Mouse (Mus musculus) frontal cortex, adult 2 months (tissue): ENCODE data around the gene Tnf. TPM values are rescaled to one million over a fixed set of nuclear protein-coding genes. Genes with fewer than 3 reads are reported as not detected.
"Not testable (repeated sequence)": the region's sequence is repeated elsewhere in the genome, so short reads cannot be mapped to it uniquely, and the experiment has no call there.

Source experiments
- DNase-seq, 2 experiments: peaks; one replicate each; pipeline ENCODE4 v3.0.0; 2022; ENCODE audit warnings: low spot score in 1 of 2; ENCODE audit errors: extremely low spot score in 1 of 2
- polyA plus RNA-seq: library from polyadenylated mRNA; depleted of rRNA; stranded (reverse); fragments of >200 nt; gene quantifications from 2 replicates; pipeline ENCODE4 v1.2.3, GENCODE M21; 2012

Tnf gene
- polyA plus RNA-seq, 1 experiment: 0.14 TPM

DNA sequence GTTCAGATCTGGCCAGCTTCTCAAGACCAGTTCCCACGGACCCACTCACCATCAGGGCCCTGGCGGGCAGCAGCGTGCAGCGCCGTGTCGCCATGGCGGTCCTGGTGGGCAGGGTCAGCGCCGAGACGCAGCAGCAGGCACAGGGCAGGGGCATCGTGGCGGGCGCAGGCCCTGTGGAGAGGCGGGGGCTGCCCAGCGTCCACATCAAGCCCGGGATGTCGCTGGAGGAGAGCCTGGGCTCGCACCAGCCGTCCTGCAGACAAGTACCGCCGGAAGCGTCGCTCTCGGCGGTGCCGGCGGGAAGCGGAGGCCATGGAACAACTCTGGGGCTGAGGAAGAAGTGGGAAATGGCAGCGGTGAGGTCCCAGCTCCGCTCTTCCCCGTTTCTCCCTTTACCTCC is 33.1 kb upstream of the Tnf start:
- DNase-seq: no peak

DNA sequence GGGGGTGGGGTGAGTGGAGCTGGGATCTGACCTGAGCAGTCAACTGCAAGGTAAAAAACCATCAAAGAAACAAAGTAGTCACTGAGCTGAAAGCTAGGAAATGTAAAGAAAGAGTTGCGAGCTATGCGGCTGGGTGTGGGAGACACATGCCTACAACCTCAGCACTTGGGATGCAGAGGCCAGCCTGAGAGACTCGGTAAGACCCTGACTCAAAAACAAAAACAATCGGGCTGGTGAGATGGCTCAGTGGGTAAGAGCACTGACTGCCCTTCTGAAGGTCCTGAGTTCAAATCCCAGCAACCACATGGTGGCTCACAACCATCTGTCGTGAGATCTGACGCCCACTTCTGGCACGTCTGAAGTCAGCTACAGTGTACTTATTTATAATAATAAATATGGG is 32.3 kb upstream of the Tnf start:
- not testable (repeated sequence) for DNase-seq

DNA sequence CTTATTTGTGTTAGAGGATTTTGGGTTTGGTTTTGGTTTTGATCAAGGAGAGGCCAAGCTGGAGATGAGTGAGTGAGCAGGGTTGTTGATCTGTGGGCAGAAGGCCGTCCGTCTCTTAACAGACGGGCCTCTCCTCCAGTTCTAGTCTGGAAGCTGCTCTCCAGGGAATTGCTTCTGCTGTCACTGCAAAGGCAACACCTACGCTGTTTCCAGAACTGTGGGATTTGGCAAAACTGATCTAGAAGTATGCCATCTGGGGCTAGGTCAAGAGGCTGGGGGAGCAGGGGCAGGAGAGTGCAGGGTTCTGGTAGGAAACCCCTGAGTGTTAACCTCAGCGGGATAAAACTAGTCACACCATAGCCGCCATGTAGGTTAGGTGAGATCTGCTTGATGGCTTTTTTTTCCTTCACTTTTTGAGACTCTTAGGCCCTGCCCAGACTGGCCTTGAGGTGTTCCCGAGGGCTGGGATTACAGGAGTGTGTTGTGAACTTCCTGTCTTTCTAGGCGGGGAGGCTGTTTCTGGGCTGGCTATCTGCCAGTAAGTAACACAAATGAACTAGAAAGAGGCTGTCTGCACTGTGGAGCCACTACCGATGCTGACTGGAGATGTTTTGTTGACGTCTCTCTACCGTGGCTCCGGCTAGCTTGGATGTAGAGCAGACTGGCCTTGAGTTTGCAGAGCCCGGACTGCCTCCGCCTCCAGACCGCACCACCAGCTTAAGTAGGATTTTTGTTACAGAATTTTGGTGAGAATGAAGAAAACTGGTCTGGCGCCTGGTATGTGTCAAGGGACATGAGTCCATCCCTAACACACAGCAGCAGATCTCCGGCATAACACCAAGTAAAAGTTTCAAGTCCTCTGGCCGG is 31.5 kb upstream of the Tnf start, which contains the start of gene Atp6v1g2:
Gene Atp6v1g2, plus strand, starts transcription at position 547 of the 867 bp plus-strand sequence.
- DNase-seq: no peak

DNA sequence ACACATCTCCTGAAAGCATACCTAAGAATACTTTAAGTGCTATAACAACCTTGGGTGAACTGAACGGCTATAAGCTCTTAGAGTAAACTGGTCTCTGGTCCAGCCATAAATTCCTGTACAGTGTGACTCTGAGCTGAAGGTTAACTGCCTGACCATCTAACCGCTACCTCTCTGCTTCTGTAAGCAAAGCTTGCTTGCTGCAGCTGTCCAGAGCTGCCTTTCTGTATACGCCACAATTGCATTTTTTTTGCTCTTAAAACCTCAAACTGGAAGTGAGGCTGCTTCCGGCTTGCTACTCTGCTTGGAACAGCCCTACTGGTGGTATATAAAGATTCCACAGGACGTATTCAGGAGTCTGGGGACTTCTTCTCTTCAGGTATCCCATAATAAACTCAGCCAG is 30.9 kb upstream of the Tnf start:
- no peak for DNase-seq

DNA sequence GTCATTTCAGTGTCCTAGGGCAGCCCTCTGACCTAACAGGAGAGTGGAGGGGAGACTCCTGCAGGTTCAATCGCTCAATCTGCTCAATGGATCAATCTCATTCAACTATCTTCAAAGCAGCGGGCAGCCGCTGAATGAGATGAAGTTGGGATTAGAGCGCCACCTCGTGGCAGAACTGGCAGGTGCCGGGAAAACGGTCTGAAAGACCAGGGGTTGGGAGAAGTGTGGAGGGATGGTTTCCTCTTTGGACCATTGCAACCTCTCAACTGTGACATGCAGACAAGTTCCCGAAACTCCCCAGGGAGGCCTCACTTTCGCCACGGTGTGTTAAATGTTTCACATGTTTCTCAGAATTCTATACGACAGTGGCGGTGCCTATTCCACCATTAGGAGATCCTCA is 30.2 kb upstream of the Tnf start:
- peak in 1 of 2 experiments; percentile 92 for DNase-seq

DNA sequence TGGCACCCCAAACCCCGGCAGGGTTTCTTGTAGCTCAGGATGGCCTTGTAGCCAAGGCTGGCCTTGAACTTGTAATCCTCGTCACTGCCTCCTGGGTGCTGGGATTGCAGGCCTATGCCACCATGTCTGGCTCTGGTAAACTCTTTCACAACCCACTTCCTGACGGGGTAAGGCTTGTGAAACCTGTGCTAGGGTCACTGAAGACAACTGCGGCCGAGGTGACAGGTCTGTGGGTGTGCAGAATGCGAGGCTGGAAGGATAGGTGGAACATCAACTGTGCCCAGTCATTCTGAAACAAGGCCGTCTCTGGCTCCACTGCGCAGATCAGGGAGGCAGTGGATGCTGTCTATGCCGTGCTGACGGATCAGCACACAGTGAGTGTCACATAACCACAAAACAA is 29.2 kb upstream of the Tnf start:
- DNase-seq: no peak

DNA sequence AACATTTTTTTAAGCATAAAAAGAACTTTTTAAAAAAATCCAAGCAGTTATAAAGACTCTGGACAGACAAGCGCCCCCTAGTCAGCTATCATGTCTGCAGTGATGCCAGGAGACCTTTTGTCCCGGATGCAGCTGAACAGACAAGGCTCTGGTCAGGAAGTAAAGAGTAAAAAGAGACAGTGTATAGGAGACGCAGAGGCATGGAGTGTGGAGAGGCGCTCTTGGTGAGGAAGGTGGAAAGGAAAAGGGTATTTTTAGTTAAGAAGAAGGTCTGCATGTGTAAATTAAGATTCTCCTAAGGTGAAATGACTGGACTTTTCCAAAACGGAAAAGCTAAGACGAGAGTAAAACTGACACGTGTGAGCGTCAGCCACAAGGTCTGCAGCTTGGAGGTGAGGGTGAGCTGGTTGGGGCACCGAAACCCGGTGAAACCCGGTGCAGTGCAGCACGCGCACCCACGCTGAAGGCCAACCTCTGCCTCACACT is 24.8 kb upstream of the Tnf start:
- DNase-seq: no peak

DNA sequence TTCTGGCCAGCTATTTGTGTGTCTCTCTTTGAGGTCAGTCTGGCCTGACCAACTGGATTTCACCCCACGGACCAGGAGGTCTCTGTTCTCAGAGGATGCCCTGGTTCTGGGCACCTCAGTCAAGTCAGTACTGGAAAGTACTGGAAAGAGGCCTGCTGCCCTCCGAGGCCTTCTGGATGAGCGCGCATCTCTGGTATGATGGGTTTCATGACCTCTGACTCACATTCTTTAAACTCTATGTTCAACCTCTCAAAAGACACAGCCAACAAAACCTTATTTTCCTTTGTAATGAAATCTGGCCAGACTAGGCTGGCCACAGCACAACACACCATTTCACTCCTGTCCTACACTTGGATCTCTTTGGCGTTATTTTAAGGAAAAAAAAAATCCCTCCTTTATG is 23.6 kb upstream of the Tnf start:
- no peak for DNase-seq

DNA sequence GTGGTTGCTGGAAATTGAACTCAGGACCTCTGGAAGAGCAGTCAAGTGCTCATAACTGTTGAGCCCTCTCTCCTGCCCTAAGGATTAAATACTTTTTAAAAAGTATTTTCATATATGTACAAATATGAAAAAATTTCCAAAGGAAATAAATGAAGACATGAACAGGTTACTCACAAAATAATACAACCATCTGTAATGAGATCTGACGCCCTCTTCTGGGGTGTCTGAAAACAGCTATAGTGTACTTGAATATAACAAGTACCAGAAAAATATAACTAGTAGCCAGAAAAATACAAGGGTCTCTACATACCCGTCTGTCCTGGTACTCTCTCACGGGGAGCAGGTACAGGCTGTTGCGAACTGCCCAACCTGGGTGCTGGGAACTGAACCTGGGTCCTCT is 22.8 kb upstream of the Tnf start:
- no peak for DNase-seq

DNA sequence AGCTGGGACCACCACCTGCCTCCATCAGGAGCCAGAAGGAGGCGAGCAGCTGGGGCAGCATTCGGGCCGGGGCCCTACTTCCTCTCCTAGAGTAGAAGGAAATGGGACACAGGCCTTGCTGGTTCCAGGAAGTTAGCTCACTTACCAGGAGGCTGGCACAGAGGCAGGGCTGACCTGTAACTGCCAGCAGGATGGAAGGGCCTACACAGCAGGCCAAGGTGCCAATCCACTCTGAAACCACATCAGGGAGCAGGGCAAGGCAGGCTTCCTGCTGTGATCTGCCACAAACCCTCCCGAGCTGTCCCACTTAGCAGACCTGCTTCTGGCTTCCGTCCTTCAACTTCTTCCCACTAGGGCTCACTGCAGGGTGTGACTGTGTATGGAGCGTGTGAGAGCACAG is 20.5 kb upstream of the Tnf start:
- DNase-seq: no peak

DNA sequence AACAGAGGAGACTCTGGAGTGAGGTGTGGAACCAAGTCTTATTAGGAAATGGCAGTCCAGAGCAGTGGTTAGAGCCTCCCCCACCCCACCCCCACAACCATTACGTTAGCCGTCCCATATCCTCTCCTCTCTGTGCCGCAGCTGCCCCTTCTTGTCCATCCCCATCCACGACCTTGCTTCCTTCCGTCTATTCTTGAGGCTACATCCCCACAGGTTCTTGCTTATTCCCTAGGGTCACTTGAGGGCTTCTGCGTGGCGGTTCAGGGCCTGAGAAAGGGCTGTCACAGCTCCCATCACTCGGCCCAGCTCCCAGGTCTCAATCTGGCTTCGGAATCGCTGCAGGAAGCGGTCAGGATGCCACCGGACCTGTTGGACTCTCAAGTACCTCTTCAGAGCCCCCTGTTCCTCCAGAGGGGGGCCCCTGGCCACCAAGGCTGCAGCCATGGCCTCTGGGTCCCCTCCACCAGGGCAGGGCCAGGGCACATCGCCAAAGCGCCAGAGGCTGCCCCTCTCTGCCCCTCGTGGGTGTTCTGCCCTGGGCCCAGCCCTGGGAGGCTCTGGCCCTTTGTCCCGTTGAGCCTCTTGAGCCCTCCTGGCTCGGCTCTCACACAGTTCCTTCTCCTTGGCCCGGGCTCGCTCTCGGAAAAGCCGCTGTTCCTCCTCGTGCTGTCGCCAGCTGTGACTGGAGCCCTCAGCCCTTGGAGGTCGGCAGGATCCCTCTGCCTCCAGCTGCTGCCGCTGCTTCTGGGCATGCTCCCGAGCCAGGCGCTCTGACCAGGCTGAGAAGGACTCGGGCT is 18.5 kb upstream of the Tnf start, which contains the start of gene Gm16181:
Gene Gm16181, plus strand, starts transcription at position 679 of the 797 bp plus-strand sequence.
- no peak for DNase-seq

DNA sequence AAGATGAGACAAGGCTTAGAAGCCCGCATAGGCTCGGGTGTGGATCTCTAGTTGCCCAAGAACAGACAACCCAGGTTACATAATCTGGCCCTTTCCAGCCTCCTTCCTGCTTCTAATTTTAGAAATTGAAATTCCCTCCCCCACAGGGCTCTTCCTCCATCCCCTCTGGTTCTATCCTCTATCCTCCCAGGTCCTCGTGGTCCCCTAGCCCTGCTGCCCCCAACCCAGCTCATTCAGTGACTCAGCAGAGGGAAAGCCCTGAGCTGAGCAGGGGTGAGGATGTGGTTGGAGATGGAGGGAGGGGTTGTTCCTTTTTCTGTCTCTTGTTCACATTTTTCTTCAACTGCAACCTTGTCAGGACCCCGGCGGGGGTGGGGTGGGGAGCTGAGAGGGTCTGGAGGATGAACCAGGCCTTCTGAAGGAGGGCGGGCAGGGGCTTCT is 17.8 kb upstream of the Tnf start:
- no peak for DNase-seq

DNA sequence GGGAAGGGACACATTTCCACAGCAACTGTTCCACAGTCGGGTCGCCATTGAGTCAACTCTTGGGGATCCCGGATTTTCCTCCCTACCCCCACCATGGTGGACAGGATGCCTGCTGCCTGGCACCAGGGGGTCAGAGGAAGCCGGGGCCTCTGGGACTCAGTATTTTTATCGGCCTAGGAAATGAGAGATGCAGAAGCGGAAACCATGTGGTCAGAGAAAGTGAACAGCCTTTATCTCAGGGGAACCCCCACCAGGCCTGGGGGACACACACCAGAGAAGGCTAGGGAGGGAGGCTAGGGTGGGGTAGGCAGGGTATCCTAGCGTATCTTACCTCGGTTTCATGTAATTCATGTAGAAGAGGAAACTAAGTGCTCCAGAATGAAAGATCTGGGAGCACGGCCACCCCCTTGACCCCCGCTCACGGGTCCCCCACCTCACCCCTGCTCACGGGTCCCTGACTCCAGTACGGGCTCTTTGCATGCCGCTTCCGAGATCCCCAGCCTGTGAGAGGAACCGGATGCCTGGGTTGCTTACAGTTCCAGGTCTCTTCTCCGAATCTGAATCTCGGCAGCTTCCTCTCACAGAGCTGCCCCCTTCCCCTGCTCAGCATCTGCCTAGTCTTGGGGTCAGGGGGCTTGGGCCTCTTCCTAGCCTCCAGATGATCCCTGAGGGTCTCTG is 16.8 kb upstream of the Tnf start:
- DNase-seq: no peak

DNA sequence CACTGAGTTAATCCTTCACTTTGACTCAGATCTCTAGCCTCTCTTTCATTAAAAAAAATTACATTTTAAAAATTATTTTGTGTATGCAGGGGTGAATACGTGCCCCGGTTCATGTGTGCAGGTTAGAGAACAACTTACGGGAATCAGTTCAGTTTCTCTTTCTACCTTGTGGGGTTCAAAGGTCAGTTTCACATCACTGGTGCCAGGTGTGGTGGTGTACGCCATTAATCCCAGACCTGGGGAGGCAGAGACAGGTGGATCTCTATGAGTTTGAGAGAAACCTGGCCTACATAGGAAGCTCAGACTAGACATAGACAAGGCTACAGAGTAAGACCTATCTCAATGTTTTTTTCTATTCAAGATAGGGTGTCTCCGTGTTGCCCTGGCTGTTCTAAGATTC is 11.3 kb upstream of the Tnf start:
- DNase-seq: no peak

DNA sequence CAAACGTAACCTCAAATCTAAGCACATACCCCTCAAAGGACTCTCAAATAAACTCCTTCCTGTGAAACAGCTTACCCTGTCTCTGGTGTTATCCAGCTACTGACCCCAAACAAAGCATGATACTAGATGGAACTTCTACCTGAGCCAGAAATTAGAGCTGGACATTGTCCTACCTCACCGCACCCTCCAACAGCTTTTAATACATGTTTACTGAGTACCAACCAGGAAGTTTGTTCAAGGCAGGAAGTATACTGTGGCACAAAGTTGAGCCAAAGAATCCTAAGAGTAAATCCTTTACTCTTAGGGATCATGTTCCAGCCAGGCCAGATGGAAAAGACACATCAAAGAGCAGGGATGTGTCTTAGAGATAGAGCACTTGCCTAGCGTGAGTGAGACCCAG is 8.8 kb upstream of the Tnf start:
- DNase-seq: no peak

DNA sequence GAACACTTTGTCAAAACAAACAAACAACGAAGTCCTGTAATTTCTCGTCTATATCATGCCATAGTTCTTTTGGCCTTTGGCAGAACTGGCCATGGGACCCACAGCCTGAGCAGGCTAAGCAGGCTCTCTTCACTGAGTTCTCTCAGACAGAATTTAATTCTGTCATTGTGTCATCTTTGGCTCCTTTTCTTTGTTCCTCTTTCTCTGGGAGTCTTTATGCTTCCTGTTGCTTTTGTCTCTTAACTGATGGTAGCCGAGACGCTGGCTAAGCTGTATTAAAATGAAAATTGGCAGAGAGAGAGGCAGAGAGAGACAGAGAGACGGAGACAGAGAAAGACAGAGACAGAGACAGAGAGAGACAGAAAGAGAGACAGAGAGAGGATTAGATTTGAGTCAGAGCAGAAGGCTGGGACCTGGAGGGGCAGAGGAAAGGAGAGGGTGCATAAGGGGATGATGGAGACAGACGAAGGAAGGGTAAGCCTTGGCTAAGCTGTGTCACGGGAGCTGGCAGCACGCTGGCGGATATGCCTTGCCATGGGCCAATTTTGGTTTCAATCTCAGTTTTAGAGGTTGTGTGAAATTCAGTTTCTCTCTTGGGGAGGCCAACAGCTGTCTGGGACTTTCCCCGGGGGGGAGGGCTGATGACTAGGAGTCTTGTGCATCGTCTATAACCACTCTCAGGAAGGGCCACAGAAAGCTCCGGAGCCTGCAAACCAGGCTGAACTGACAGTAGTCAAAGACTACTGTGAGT is 8.2 kb upstream of the Tnf start:
- no peak for DNase-seq

DNA sequence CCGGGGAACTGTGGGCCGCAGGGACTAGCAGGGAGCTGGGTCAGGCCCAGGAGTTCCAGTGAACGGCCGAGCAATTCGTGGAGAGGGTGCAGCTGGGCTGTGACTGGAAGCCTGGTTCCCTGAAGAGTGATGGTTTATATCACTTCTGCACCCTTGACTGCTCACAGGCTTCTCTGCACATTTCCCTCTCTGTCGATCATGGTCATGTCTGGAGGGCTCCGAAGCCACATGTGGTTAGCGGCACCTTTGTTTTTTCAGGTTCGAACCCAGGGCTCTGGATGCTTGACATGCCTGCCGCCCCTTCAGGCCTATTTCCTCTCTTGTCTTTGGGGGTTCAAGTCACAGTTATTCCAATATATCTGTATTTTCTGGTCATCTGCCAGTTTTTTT is 3.6 kb upstream of the Tnf start:
- DNase-seq: no peak

DNA sequence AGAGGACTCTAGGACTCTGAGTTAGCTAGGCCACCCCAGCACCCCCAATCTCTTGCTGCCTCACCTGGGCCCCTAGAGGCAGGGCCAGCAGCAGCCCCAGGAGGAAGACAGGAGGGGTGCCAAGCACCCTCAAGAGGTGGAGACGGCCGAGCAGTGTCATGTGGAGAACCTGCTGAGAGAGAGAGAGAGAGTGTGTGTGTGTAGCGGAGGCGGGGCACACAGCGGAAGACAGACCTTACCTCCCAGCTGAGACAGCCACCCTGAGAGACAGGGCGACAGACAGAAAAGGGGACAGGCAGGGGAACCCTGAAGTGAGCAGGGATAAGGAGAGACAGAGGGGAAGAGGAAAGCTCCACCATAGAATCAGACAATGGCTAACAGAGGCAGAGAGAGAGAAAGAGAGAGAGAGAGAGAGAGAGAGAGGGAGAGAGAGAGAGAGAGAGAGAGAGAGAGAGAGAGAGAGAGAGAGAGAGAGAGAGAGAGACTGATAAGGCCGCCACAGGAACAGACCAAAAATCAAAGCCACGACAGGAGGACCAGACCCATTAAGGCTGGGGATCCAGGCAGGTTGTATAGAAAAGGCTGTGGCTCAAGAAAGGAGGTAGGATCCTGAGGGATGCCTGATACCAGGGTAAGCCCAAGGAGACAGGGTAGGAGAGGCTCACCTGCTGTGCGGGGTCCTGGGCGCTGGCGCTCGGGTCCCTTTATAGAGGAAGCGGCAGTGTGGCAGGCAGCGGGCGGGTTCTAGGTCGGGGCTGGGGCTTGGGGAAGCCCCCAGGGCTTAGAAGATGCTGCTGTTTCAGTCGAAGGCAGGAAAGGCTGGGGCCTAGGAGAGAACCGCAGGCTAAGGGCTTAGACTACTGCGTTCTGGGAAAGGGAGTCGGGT is 2.9 kb upstream of the Tnf start, which contains the start of gene Lta:
Gene Lta, minus strand, starts transcription at position 858 of the 886 bp plus-strand sequence.
- no peak for DNase-seq

DNA sequence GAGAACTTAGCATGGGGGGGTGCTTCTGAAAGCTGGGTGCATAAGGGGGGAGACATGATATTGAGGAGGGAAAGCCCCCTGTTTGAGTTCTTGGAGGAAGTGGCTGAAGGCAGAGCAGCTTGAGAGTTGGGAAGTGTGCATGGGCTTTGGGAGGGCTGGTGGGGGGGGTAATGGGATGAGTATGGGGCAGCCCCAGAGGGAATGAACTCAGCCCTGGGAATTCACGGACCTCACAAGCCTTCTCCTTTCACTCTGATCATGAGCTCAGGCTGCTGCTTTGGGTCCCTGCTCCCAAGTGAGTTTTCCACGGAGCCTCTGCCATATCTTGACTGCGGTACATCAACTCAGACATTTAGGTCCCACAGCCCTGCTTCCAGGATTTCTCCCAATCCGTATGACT is 635 bp upstream of the Tnf start:
- DNase-seq: no peak
